Mouse (Mus musculus) brain, embryonic 14.5 days (tissue): ENCODE data around the gene Nupr1l.
"Not testable (repeated sequence)": the region's sequence is repeated elsewhere in the genome, so short reads cannot be mapped to it uniquely, and the experiment has no call there.

ENCODE experiments used
- CTCF ChIP-seq: fragments of 200-500 bp; IDR thresholded peaks from 2 replicates; pipeline ENCODE4 v1.5.1; 2012; ENCODE audit warnings: inconsistent platforms, mild to moderate bottlenecking, moderate library complexity, borderline replicate concordance; ENCODE audit not compliant: insufficient read depth, insufficient read length; ENCODE audit errors: extremely low read depth
- POLR2A ChIP-seq: fragments of 200-500 bp; IDR thresholded peaks from 2 replicates; pipeline ENCODE4 v1.6.1; 2012; ENCODE audit warnings: mild to moderate bottlenecking, inconsistent platforms, borderline replicate concordance; ENCODE audit not compliant: poor library complexity, insufficient read depth, insufficient read length, severe bottlenecking; ENCODE audit errors: extremely low read depth

DNA sequence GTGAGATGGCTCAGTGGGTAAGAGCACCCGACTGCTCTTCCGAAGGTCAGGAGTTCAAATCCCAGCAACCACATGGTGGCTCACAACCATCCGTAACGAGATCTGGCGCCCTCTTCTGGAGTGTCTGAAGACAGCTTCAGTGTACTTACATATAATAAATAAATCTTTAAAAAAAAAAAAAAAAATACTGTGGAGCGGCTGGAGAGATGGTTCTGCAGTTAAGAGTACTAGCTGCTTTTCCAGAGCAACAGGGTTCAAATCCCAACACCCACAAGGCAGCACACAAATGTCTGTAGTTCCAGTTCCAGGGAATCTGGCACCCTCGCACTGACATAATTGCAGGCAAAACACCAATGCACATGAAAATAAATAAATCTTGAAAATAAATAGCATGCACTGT is 17.9 kb upstream of the Nupr1l start:
- TF ChIP-seq POLR2A, CTCF: not testable (repeated sequence)
